Mouse (Mus musculus) CH12.LX (cell line): ENCODE measurements around the gene Hmmr. TPM values are rescaled to one million over a fixed set of nuclear protein-coding genes. Genes with fewer than 3 reads are reported as not detected.

Source experiments
- DNase-seq: peaks from one replicate; pipeline ENCODE4 v3.0.0-alpha.2; 2013; ENCODE audit errors: extremely low read depth
- H3K27ac ChIP-seq: 2 replicates; pipeline ENCODE4 v1.5.1; 2012; ENCODE audit warnings: low read depth, mild to moderate bottlenecking, control low read depth, moderate library complexity; ENCODE audit not compliant: insufficient read depth
- H3K27me3 ChIP-seq: replicated peaks from 2 replicates; pipeline ENCODE3; 2012; ENCODE audit warnings: inconsistent platforms
- H3K36me3 ChIP-seq, 2 experiments: replicated peaks in 1 of 2; 2 replicates each; pipeline versions ENCODE3 to v1.6.1; 2012; ENCODE audit warnings: inconsistent platforms in 1 of 2, low read length in 1 of 2, mild to moderate bottlenecking in 1 of 2, mixed read lengths in 1 of 2, moderate library complexity in 1 of 2; ENCODE audit not compliant: control insufficient read depth in 1 of 2, insufficient read depth in 1 of 2
- H3K4me1 ChIP-seq, 2 experiments: 2 replicates each; pipeline ENCODE4 v1.6.1; 2012; ENCODE audit warnings: inconsistent platforms in 1 of 2, moderate library complexity in 1 of 2; ENCODE audit not compliant: insufficient read depth in 2 of 2, control insufficient read depth in 1 of 2
- H3K4me2 ChIP-seq: 2 replicates; pipeline ENCODE4 v1.6.1; 2012; ENCODE audit warnings: low read depth, mild to moderate bottlenecking, control low read depth; ENCODE audit not compliant: poor library complexity, insufficient read depth, severe bottlenecking
- H3K4me3 ChIP-seq, 3 experiments: fragments of 150-350 bp in 1 of 3; sonication (generic) in 1 of 3; replicated peaks in 1 of 3; 2 replicates each; pipeline versions ENCODE3 to v1.5.1; 2011 to 2012; ENCODE audit warnings: low read depth in 2 of 3, low read length in 2 of 3, mild to moderate bottlenecking in 2 of 3, moderate library complexity in 2 of 3, control low read depth in 1 of 3, improper control_type of control experiment in 1 of 3, inconsistent platforms in 1 of 3, mixed read lengths in 1 of 3; ENCODE audit not compliant: poor library complexity in 1 of 3
- H3K79me2 ChIP-seq: replicated peaks from 2 replicates; pipeline ENCODE4 v1.6.1; 2012; ENCODE audit warnings: mild to moderate bottlenecking, moderate library complexity; ENCODE audit not compliant: control insufficient read depth, poor library complexity, insufficient read depth, severe bottlenecking; ENCODE audit errors: extremely low read depth
- H3K9ac ChIP-seq: 2 replicates; pipeline ENCODE4 v1.6.1; 2012; ENCODE audit warnings: low read depth, mild to moderate bottlenecking, control low read depth, moderate library complexity; ENCODE audit not compliant: insufficient read depth
- H3K9me3 ChIP-seq: replicated peaks from 2 replicates; pipeline ENCODE3; 2012; ENCODE audit warnings: low read length, inconsistent platforms, mixed read lengths
- BHLHE40 ChIP-seq: IDR thresholded peaks from 2 replicates; pipeline ENCODE4 v1.6.1; 2011; ENCODE audit warnings: mild to moderate bottlenecking, low read depth, low read length, improper control_type of control experiment
- CHD1 ChIP-seq: IDR thresholded peaks from 2 replicates; pipeline ENCODE4 v1.6.1; 2012; ENCODE audit warnings: low read depth, low read length, improper control_type of control experiment, inconsistent platforms
- E2F4 ChIP-seq: IDR thresholded peaks from 2 replicates; pipeline ENCODE4 v1.6.1; 2011; ENCODE audit warnings: low read depth, low read length, improper control_type of control experiment; ENCODE audit not compliant: insufficient replicate concordance
- EP300 ChIP-seq: IDR thresholded peaks from 2 replicates; pipeline ENCODE4 v1.6.1; 2011; ENCODE audit warnings: low read length, improper control_type of control experiment
- ETS1 ChIP-seq: conservative IDR thresholded peaks from 2 replicates; pipeline ENCODE4 v1.6.1; 2012; ENCODE audit warnings: low read depth, mild to moderate bottlenecking, inconsistent platforms, low read length, improper control_type of control experiment, moderate library complexity
- GABPA ChIP-seq: IDR thresholded peaks from 2 replicates; pipeline ENCODE4 v1.6.1; 2012; ENCODE audit warnings: low read depth, low read length, improper control_type of control experiment, inconsistent platforms; ENCODE audit not compliant: insufficient replicate concordance
- HCFC1 ChIP-seq: IDR thresholded peaks from 2 replicates; pipeline ENCODE4 v1.6.1; 2012; ENCODE audit warnings: low read depth, mild to moderate bottlenecking, inconsistent platforms, low read length, improper control_type of control experiment
- IRF4 ChIP-seq: IDR thresholded peaks from 2 replicates; pipeline ENCODE4 v1.6.1; 2014; ENCODE audit warnings: low read depth, mild to moderate bottlenecking, inconsistent platforms, low read length, improper control_type of control experiment
- JUND ChIP-seq: conservative IDR thresholded peaks from 2 replicates; pipeline ENCODE4 v1.6.1; 2011; ENCODE audit warnings: low read depth, low read length, improper control_type of control experiment
- KAT2A ChIP-seq: IDR thresholded peaks from 2 replicates; pipeline ENCODE4 v1.6.1; 2012; ENCODE audit warnings: low read length, improper control_type of control experiment, inconsistent platforms; ENCODE audit not compliant: insufficient replicate concordance
- MAFK ChIP-seq: IDR thresholded peaks from 2 replicates; pipeline ENCODE4 v1.6.1; 2011; ENCODE audit warnings: low read length, improper control_type of control experiment; ENCODE audit not compliant: insufficient replicate concordance
- MAX ChIP-seq: IDR thresholded peaks from 2 replicates; pipeline ENCODE4 v1.6.1; 2011; ENCODE audit warnings: low read length, improper control_type of control experiment
- MEF2A ChIP-seq: IDR thresholded peaks from 2 replicates; pipeline ENCODE4 v1.6.1; 2014; ENCODE audit warnings: low read depth, mild to moderate bottlenecking, inconsistent platforms, low read length, improper control_type of control experiment, borderline replicate concordance
- MXI1 ChIP-seq: IDR thresholded peaks from 2 replicates; pipeline ENCODE4 v1.6.1; 2011; ENCODE audit warnings: mild to moderate bottlenecking, low read depth, low read length, improper control_type of control experiment
- MYC ChIP-seq: IDR thresholded peaks from 2 replicates; pipeline ENCODE4 v1.6.1; 2011; ENCODE audit warnings: low read depth, mild to moderate bottlenecking, improper control_type of control experiment, low read length
- NELFE ChIP-seq: IDR thresholded peaks from 2 replicates; pipeline ENCODE4 v1.6.1; 2011; ENCODE audit warnings: low read depth, low read length, improper control_type of control experiment
- NRF1 ChIP-seq: IDR thresholded peaks from 2 replicates; pipeline ENCODE4 v1.6.1; 2014; ENCODE audit warnings: low read depth, mild to moderate bottlenecking, inconsistent platforms, low read length, improper control_type of control experiment, moderate library complexity
- POLR2AphosphoS2 ChIP-seq: IDR thresholded peaks from 2 replicates; pipeline ENCODE4 v1.6.1; 2011; ENCODE audit warnings: low read depth, low read length, improper control_type of control experiment
- SMC3 ChIP-seq: IDR thresholded peaks from 2 replicates; pipeline ENCODE4 v1.6.1; 2011; ENCODE audit warnings: low read depth, low read length, improper control_type of control experiment
- TBP ChIP-seq: conservative IDR thresholded peaks from 2 replicates; pipeline ENCODE4 v1.6.1; 2011; ENCODE audit warnings: low read depth, low read length, improper control_type of control experiment
- TCF12 ChIP-seq: IDR thresholded peaks from 2 replicates; pipeline ENCODE4 v1.6.1; 2014; ENCODE audit warnings: low read depth, mild to moderate bottlenecking, inconsistent platforms, low read length, improper control_type of control experiment
- USF1 ChIP-seq: IDR thresholded peaks from 2 replicates; pipeline ENCODE4 v1.6.1; 2014; ENCODE audit warnings: low read depth, mild to moderate bottlenecking, inconsistent platforms, low read length, improper control_type of control experiment
- USF2 ChIP-seq: conservative IDR thresholded peaks from 2 replicates; pipeline ENCODE4 v1.6.1; 2011; ENCODE audit warnings: low read depth, low read length, improper control_type of control experiment
- ZC3H11A ChIP-seq: IDR thresholded peaks from 2 replicates; pipeline ENCODE4 v1.6.1; 2012; ENCODE audit warnings: low read depth, mild to moderate bottlenecking, inconsistent platforms, low read length, improper control_type of control experiment
- ZKSCAN1 ChIP-seq: IDR thresholded peaks from 2 replicates; pipeline ENCODE4 v1.6.1; 2012; ENCODE audit warnings: low read depth, inconsistent platforms, low read length, improper control_type of control experiment, borderline replicate concordance
- ZNF384 ChIP-seq: IDR thresholded peaks from 2 replicates; pipeline ENCODE4 v1.6.1; 2012; ENCODE audit warnings: low read depth, low read length, improper control_type of control experiment, inconsistent platforms
- dilution Hi-C: fragments of 300-500 bp; cut with MboI; formaldehyde crosslinking; loops from 2 replicates; pipeline ENCODE4 v1.14.3; 2020; ENCODE audit warnings: low sequenced_read_pairs; ENCODE audit not compliant: extremely low pct_unique_long_range_greater_than_20kb, extremely low pct_ligation_motif_present
- in situ Hi-C: fragments of 300-500 bp; cut with MboI; formaldehyde crosslinking; loops from 3 replicates; pipeline ENCODE4 v1.14.3; 2019; ENCODE audit warnings: low sequenced_read_pairs, low pct_ligation_motif_present, low pct_unique_long_range_greater_than_20kb, mixed read lengths
- polyA plus RNA-seq: library from polyadenylated mRNA; unstranded; fragments of >175 nt; gene quantifications from 2 replicates; pipeline ENCODE4 v1.2.1, GENCODE M21; 2012; ENCODE audit warnings: low read depth; ENCODE audit not compliant: insufficient read length
- total RNA-seq, 2 experiments: library from RNA; depleted of rRNA; stranded (reverse); fragments of 300-350 nt in 1 of 2; fragments of >200 nt in 1 of 2; gene quantifications; 2 replicates each; pipeline ENCODE4 v1.2.3; 2012 to 2014

Hmmr gene
- total and polyA plus RNA-seq, 3 experiments: 64.2 to 109 (median 64.3) TPM

DNA sequence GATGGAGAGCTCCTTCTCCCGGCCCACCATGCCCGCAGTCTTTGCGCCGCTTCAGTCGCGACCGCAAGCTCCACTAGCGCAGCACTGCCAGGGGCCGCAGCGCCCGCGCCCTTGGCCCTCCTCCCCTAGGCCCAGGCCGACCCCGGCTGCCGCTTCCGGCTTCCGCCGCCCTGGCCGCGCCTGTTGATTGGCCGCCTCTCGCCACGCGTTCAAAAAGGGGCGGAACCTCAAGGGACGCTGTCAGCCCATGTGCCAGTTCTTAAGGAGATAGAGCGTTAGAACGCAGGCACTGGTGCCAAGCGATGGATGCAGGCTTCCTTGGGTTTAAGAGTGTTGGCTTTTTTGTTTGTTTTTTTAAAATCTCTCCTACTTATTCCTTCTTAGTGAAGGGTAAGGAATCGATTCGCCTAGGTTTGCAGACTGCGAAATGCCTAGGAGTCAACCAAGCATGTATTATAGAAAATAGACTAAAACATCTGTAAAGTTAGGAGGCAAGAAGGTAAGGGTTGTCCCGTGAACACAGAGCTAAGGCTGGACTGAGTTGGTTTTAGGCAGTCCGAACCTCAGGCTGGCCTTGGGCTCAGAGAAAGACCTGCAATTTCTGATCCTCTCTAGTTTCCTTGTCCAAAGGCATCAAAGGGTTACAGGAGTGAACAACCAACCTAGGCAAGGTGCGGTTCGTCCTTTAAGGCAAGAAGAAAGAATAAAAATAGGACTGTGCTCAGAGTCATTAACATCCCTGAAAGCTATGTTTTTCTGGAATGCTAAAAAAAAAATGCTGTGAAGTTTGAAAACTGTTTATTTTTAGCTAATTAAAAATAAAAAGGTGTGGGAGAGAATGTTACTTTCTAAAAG lies 40.5 kb downstream of the Hmmr start (continued):
- peak; percentile 81 for TF ChIP-seq USF1
- no peak for TF ChIP-seq ZNF384
- TF ChIP-seq IRF4: 0 out of 2 replicates have a peak, but pooled peaks have one; percentile 9
- no peak for TF ChIP-seq ZKSCAN1
- TF ChIP-seq HCFC1: peak; percentile 78
- no peak for TF ChIP-seq MAFK
- no peak for TF ChIP-seq EP300
- TF ChIP-seq NRF1: peak; percentile 50
- TF ChIP-seq TBP: peak; percentile 90
- TF ChIP-seq MAX: peak; percentile 95
- TF ChIP-seq ZC3H11A: no peak
- peak; percentile 96 for TF ChIP-seq MXI1
- TF ChIP-seq POLR2AphosphoS2: no peak
- TF ChIP-seq BHLHE40: peak; percentile 51
- TF ChIP-seq MEF2A: no peak
- 0 out of 2 replicates have a peak, but pooled peaks have one; percentile 29 for TF ChIP-seq CHD1
- TF ChIP-seq KAT2A: 0 out of 2 replicates have a peak, but pooled peaks have one; percentile 68
- no peak for TF ChIP-seq SMC3
- TF ChIP-seq MYC: peak; percentile 87
- TF ChIP-seq NELFE: peak; percentile 84

GRCm38 (mm10) chr11:40692101-40692509 lies 41.1 kb downstream of the Hmmr start:
- peaks cover 44% of the 10 kb centered on the region for H3K79me2 ChIP-seq
- no peaks in the 10 kb centered on the region for H3K9me3 ChIP-seq
- peak overlapping the region; percentile 21; the same call in 1 of the 2 replicates for H3K27ac ChIP-seq
- H3K27me3 ChIP-seq: no peaks in the 10 kb centered on the region
- DNase-seq: peak; percentile 44
- H3K36me3 ChIP-seq: peaks cover 10 to 29% of the 10 kb centered on the region in 2 experiments
- TF ChIP-seq E2F4: no peak
- no peak for TF ChIP-seq GABPA
- no peak for TF ChIP-seq ETS1
- TF ChIP-seq NELFE: no peak
- TF ChIP-seq SMC3: no peak
- TF ChIP-seq USF1: no peak
- no peak for TF ChIP-seq MYC
- TF ChIP-seq NRF1: no peak
- no peak for TF ChIP-seq TCF12
- TF ChIP-seq JUND: no peak
- TF ChIP-seq USF2: no peak
- H3K4me3 ChIP-seq: peak overlapping the region; percentile 85 to 93 (median 89)
- in situ Hi-C loops: loop anchor here (10.0 kb wide), 1 partner anchor 63 kb away; the partner anchor contains the start of gene Ccng1
- H3K4me2 ChIP-seq: peak overlapping the region; percentile 87
- dilution Hi-C loops: no loop called here
- peaks cover 7 to 20% of the 10 kb centered on the region in 2 experiments for H3K4me1 ChIP-seq
- peak overlapping the region; percentile 88 for H3K9ac ChIP-seq
